ENCODE assay signal across 8 mouse cellular contexts in genomic region chr11:101700446-101700845, GRCm38 (mm10). TPM values are rescaled to one million over a fixed set of nuclear protein-coding genes. Genes with fewer than 3 reads are reported as not detected.
DNase-seq lines count a peak whose midpoint lies in the region.

No protein-coding gene starts in this region.

- intact Hi-C loops in gastrocnemius, postnatal 36 days (cut with DNase I): no loop called here

- DNase-seq in adrenal gland, adult 2 months: peak; percentile 52
- DNase-seq in adrenal gland, postnatal 4 days (ENCODE audit: low spot score in 2 of 2): no peak
- peak; percentile 57 for DNase-seq in ovary, adult 18-20 months (ENCODE audit: low spot score)
- DNase-seq in ovary, postnatal 14 days (ENCODE audit: low spot score): no peak
- DNase-seq in gastrocnemius, postnatal 36 days: peak; percentile 43 to 50
- DNase-seq in layer of hippocampus, postnatal 14 days (ENCODE audit: low spot score in 2 of 2): peak; percentile 21 to 63
- DNase-seq in testis, postnatal 14 days (ENCODE audit: low spot score): peak; percentile 67
- no peak for DNase-seq in spleen, postnatal 14 days (ENCODE audit: low spot score in 2 of 2)

RNA-seq across cellular contexts. Expression of gene Dhx8, which starts 32.3 kb away (rescaled TPM):
- 10 to 100 TPM; 25.0 to 28.6 TPM for total RNA-seq in adrenal gland, adult 2 months (2021)
- 4.9 and 5.8 TPM in 2 replicates for polyA plus RNA-seq in adrenal gland, adult 2 months (2012; rRNA removed)
- total RNA-seq in adrenal gland, postnatal 4 days (2021): 10 to 100 TPM; 29.1 to 32.7 TPM
- 10 to 100 TPM; 11.9 to 13.1 TPM for total RNA-seq in gastrocnemius, postnatal 36 days (2021)
- total RNA-seq in layer of hippocampus, postnatal 14 days (2021): 10 to 100 TPM; 32.4 to 34.2 TPM

RNA-seq across cellular contexts. Expression of gene Arl4d, which starts 35.1 kb away (rescaled TPM):
- 10 to 100 TPM; 10.8 to 16.6 TPM for total RNA-seq in adrenal gland, adult 2 months (2021)
- 4.0 and 4.8 TPM in 2 replicates for polyA plus RNA-seq in adrenal gland, adult 2 months (2012; rRNA removed)
- 10 to 100 TPM in 1 of 2 experiments, 1 to 10 TPM in 1; 9.9 to 10.4 TPM for total RNA-seq in adrenal gland, postnatal 4 days (2021)
- 1 to 10 TPM; 4.7 to 9.3 TPM for total RNA-seq in gastrocnemius, postnatal 36 days (2021)
- total RNA-seq in layer of hippocampus, postnatal 14 days (2021): 10 to 100 TPM; 12.6 to 14.2 TPM

Comparison
In these comparisons a context has a peak if more than half of its experiments do, and no peak if none do; other contexts are left out.
1. DNase-seq: peak in adrenal gland, adult 2 months (single experiment), ovary, adult 18-20 months (single experiment), gastrocnemius, postnatal 36 days (2 of 2), layer of hippocampus, postnatal 14 days (2 of 2) and testis, postnatal 14 days (single experiment); none in adrenal gland, postnatal 4 days (0 of 2), ovary, postnatal 14 days (single experiment) and spleen, postnatal 14 days (0 of 2).